Mouse (Mus musculus) midbrain, embryonic 10.5 days (tissue): Measurements from ENCODE around the gene H2al1b. TPM values are rescaled to one million over a fixed set of nuclear protein-coding genes. Genes with fewer than 3 reads are reported as not detected.
"Not testable (repeated sequence)": the region's sequence is repeated elsewhere in the genome, so short reads cannot be mapped to it uniquely, and the experiment has no call there.

Experiments
- DNase-seq: peaks from one replicate; pipeline ENCODE4 v3.0.0-alpha.2; 2017; ENCODE audit warnings: low spot score
- H3K27ac ChIP-seq: fragments of 300-500 bp; sonication (generic); replicated peaks from 2 replicates; pipeline ENCODE4 v1.5.1; 2016; ENCODE audit warnings: mild to moderate bottlenecking
- H3K27me3 ChIP-seq: fragments of 300-500 bp; sonication (generic); 2 replicates; pipeline ENCODE4 v1.6.1; 2016; ENCODE audit warnings: low read depth, mild to moderate bottlenecking; ENCODE audit not compliant: poor library complexity, severe bottlenecking
- H3K36me3 ChIP-seq: fragments of 300-500 bp; sonication (generic); 2 replicates; pipeline ENCODE4 v1.6.1; 2016; ENCODE audit warnings: mild to moderate bottlenecking, moderate library complexity
- H3K4me1 ChIP-seq: fragments of 300-500 bp; sonication (generic); 2 replicates; pipeline ENCODE4 v1.6.1; 2016
- H3K4me3 ChIP-seq: fragments of 300-500 bp; sonication (generic); 2 replicates; pipeline ENCODE4 v1.5.1; 2016; ENCODE audit warnings: mild to moderate bottlenecking, moderate library complexity
- H3K9me3 ChIP-seq: fragments of 300-500 bp; sonication (generic); replicated peaks from 2 replicates; pipeline ENCODE4 v1.6.1; 2016; ENCODE audit warnings: mild to moderate bottlenecking
- WGBS: fragments of 180-500 bp; shearing (Covaris S2); methylation state at CpG from one replicate; pipeline ENCODE4 v1.1.7; 2016; 5-methylcytosine and 5-hydroxymethylcytosine counted together
- polyA plus RNA-seq: library from polyadenylated mRNA; unstranded; fragments of >200 nt; fragmentation: Nextera tagmentation; extraction: Ambion mirVana; gene quantifications from 2 replicates; pipeline ENCODE4 v1.2.1, GENCODE M21; 2016

H2al1b gene
- polyA plus RNA-seq, 1 experiment from 2014 or later = not detected

GRCm38 (mm10) chrX:11305355-11305754 is 3.1 kb downstream of the H2al1b start, which contains the start of gene H2al1c:
TSS of gene H2al1c (plus strand) at chrX:11305655.
- H3K4me1 ChIP-seq, H3K27ac ChIP-seq, H3K36me3 ChIP-seq, H3K9me3 ChIP-seq, H3K4me3 ChIP-seq, H3K27me3 ChIP-seq, DNase-seq: not testable (repeated sequence)
- 87% methylated on average over 3 of the region's 6 CpGs for WGBS

- DNase-seq, H3K36me3 ChIP-seq, H3K4me3 ChIP-seq, H3K27me3 ChIP-seq, H3K27ac ChIP-seq, H3K4me1 ChIP-seq, H3K9me3 ChIP-seq: not testable (repeated sequence)
- no CpG with 5 or more reads among the region's 6 CpGs for WGBS
Measured at GRCm38 (mm10) chrX:11308524-11308923, 6.3 kb downstream of the H2al1b start, which contains the start of gene H2al1d. TSS of gene H2al1d (plus strand) at chrX:11308824.

GRCm38 (mm10) chrX:11311634-11312033 is 9.4 kb downstream of the H2al1b start, which contains the start of gene H2al1e:
TSS of gene H2al1e (plus strand) at chrX:11311934.
- not testable (repeated sequence) for H3K4me1 ChIP-seq, H3K36me3 ChIP-seq, H3K4me3 ChIP-seq, H3K27me3 ChIP-seq, DNase-seq, H3K27ac ChIP-seq, H3K9me3 ChIP-seq
- WGBS = no CpG with 5 or more reads among the region's 3 CpGs

GRCm38 (mm10) chrX:11314858-11315257 is 12.6 kb downstream of the H2al1b start, which contains the start of gene H2al1f:
TSS of gene H2al1f (plus strand) at chrX:11315158.
- not testable (repeated sequence) for H3K9me3 ChIP-seq, DNase-seq, H3K27me3 ChIP-seq, H3K4me3 ChIP-seq, H3K4me1 ChIP-seq, H3K27ac ChIP-seq, H3K36me3 ChIP-seq
- no CpG with 5 or more reads among the region's 6 CpGs for WGBS

- no CpG with 5 or more reads among the region's 3 CpGs for WGBS
Measured at GRCm38 (mm10) chrX:11317956-11318355, 15.7 kb downstream of the H2al1b start, which contains the start of gene H2al1g. TSS of gene H2al1g (plus strand) at chrX:11318256.

GRCm38 (mm10) chrX:11321192-11321591 is 19.0 kb downstream of the H2al1b start, which contains the start of gene H2al1h:
TSS of gene H2al1h (plus strand) at chrX:11321492.
- H3K36me3 ChIP-seq, H3K27ac ChIP-seq, H3K9me3 ChIP-seq, H3K27me3 ChIP-seq, H3K4me1 ChIP-seq, H3K4me3 ChIP-seq, DNase-seq: not testable (repeated sequence)
- no CpG with 5 or more reads among the region's 6 CpGs for WGBS

More at GRCm38 (mm10) chrX:11317956-11318355, 15.7 kb downstream of the H2al1b start, which contains the start of gene H2al1g:
- H3K4me1 ChIP-seq, DNase-seq, H3K36me3 ChIP-seq, H3K4me3 ChIP-seq, H3K27me3 ChIP-seq, H3K9me3 ChIP-seq, H3K27ac ChIP-seq: not testable (repeated sequence)

- DNase-seq, H3K4me3 ChIP-seq, H3K36me3 ChIP-seq, H3K27ac ChIP-seq, H3K9me3 ChIP-seq, H3K4me1 ChIP-seq: not testable (repeated sequence)
- 83% methylated on average over 2 of the region's 5 CpGs for WGBS
- peaks cover 14% of the 10 kb centered on the region for H3K27me3 ChIP-seq
Measured at GRCm38 (mm10) chrX:11324359-11324758, 22.1 kb downstream of the H2al1b start, which contains the start of gene H2al1i. TSS of gene H2al1i (plus strand) at chrX:11324659.

- not testable (repeated sequence) for H3K9me3 ChIP-seq, H3K4me1 ChIP-seq, H3K36me3 ChIP-seq, H3K27ac ChIP-seq, DNase-seq, H3K4me3 ChIP-seq
- WGBS = 88% methylated on average over 2 of the region's 2 CpGs
- H3K27me3 ChIP-seq = peaks cover 45% of the 10 kb centered on the region
Measured at GRCm38 (mm10) chrX:11327522-11327921, 25.3 kb downstream of the H2al1b start, which contains the start of gene H2al1j. TSS of gene H2al1j (plus strand) at chrX:11327822.

- 73% methylated on average over 9 of the region's 9 CpGs for WGBS
- DNase-seq = no peak
- no peaks in the 10 kb centered on the region for H3K9me3 ChIP-seq
- no peak overlapping the region for H3K27ac ChIP-seq
- no peaks in the 10 kb centered on the region for H3K4me1 ChIP-seq
- peaks cover 62% of the 10 kb centered on the region for H3K27me3 ChIP-seq
- H3K4me3 ChIP-seq = no peak overlapping the region
- H3K36me3 ChIP-seq = no peaks in the 10 kb centered on the region
Measured at GRCm38 (mm10) chrX:11345762-11346161, 43.5 kb downstream of the H2al1b start.

- Histone ChIP-seq H3K27me3 (peaks cover 61% of the 10 kb centered on the region), H3K4me1 (no peaks in the 10 kb centered on the region), H3K36me3 (no peaks in the 10 kb centered on the region), H3K4me3 (no peak overlapping the region), H3K9me3 (no peaks in the 10 kb centered on the region), H3K27ac (no peak overlapping the region)
- 92% methylated on average over 3 of the region's 3 CpGs for WGBS
- DNase-seq = no peak
Measured at GRCm38 (mm10) chrX:11346756-11347155, 44.5 kb downstream of the H2al1b start.

Other genes with a start within 250 kb of the H2al1b start
- gene H2al1a, start 3.2 kb upstream of the H2al1b start, polyA plus RNA-seq = not detected in 2 replicates
- not detected in 2 replicates for gene H2al1c, start 3.2 kb downstream of the H2al1b start, polyA plus RNA-seq
- gene H2al1d, start 6.4 kb downstream of the H2al1b start, polyA plus RNA-seq = not detected in 2 replicates
- 0.41 TPM in 1 of 2 replicates, not detected in the other for gene H2al1e, start 9.5 kb downstream of the H2al1b start, polyA plus RNA-seq
- gene H2al1f, start 12.7 kb downstream of the H2al1b start, polyA plus RNA-seq = not detected in 2 replicates
- not detected in 2 replicates for gene H2al1g, start 15.8 kb downstream of the H2al1b start, polyA plus RNA-seq
- not detected in 2 replicates for gene H2al1h, start 19.1 kb downstream of the H2al1b start, polyA plus RNA-seq
- not detected in 2 replicates for gene H2al1i, start 22.2 kb downstream of the H2al1b start, polyA plus RNA-seq
- gene H2al1j, start 25.4 kb downstream of the H2al1b start, polyA plus RNA-seq = not detected in 2 replicates